Mouse (Mus musculus) central nervous system, embryonic 11.5 days (tissue): ENCODE data around the gene Mindy3. TPM values are rescaled to one million over a fixed set of nuclear protein-coding genes. Genes with fewer than 3 reads are reported as not detected.

Experiments
- polyA plus RNA-seq: library from polyadenylated mRNA; depleted of rRNA; stranded (reverse); fragments of >200 nt; gene quantifications from 2 replicates; pipeline ENCODE4 v1.2.3, GENCODE M21; 2012; rRNA removed

Gene Mindy3
- polyA plus RNA-seq: 35.2 and 41.1 TPM in 2 replicates

DNA sequence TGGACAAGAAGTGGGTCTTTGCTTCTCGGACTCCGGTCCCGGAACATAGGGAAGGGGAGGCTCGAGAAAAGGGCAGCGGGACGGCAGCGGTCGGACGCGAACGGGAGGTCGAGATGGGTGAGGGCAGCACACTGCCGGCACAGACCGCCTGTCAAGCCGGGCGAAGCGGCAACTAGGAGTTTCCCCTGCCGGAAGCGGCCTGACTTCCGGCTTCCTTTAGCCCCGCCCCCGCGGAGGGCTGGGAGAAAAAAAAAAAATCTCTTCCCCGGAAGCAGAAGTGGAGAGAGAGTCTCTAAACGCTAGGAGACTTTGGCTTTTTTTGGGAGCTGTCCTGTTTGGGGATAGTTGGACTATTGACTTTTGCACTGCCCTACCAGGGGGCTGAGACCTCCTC lies at the start of gene Mindy3:
Gene Mindy3, minus strand, starts transcription at position 209 of the 394 bp plus-strand sequence.

DNA sequence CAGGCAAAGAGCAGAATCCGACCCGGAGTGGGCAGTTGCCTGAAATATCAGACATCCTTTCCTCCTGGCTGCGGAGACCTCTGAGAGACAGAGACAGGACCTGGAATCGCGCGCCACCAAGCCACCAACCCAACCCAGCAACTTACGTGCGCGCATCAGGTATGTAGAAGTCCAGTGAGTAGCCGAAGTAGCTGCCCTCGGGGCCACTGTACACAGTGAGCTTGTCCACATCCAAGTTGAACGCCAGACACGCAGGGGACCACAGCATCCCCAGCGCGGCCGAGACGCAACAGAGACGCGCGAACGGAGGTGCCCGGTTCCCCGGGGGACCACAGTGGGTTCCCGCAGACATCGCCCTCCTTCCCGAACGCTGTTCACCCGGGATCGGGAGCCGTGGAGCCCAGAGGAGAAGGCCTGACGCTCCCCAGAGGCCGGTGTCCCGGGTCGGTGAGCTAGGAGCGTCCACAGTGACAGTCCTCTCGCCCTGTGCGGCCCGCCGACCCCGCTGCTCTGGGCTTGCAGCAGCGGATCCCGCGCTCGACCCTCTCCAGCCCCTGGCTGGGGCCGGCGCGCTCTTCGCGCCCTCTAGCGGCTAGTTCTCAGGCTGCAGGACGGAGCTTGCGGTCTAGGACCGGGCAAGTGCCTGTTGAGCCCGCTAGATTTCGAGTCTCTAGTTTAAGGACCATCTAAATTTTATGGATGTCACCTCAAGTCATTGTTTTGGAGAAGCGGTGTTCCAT lies 117.7 kb downstream of the Mindy3 start, which contains the start of gene Itga8:
Gene Itga8, minus strand, starts transcription at position 492 of the 740 bp plus-strand sequence.

Other genes starting within 250 kb of the Mindy3 start
- 2.0 and 6.3 TPM in 2 replicates for gene Itga8, start 117.5 kb downstream of the Mindy3 start, polyA plus RNA-seq